Mouse (Mus musculus): ENCODE measurements around the gene Cd81.

- no peak for TF ChIP-seq POLR2A (IDR thresholded peaks at IDR 0.05; ENCODE audit: control insufficient read depth, low read depth, low read length)
- no peak for TF ChIP-seq CTCF (IDR thresholded peaks at IDR 0.05; ENCODE audit: control insufficient read depth, insufficient read depth, insufficient replicate concordance, low read depth, low read length)
Observed at GRCm38 (mm10) chr7:143005344-143006096, 47.0 kb upstream of the Cd81 start.

All from testis, adult 2 months (tissue).